Mouse (Mus musculus): ENCODE data around the gene Gbp7.

GRCm38 (mm10) chr3:142570738-142571137 is 40.6 kb downstream of the Gbp7 start:
- no peak for TF ChIP-seq POLR2A (IDR thresholded peaks at IDR 0.05; ENCODE audit: extremely low read depth, insufficient read depth, low read length)
- TF ChIP-seq CTCF (IDR thresholded peaks at IDR 0.05; ENCODE audit: extremely low read depth, insufficient read depth, low read length): no peak
